8 mouse cellular contexts compared by ENCODE assay signal in the genomic region with DNA sequence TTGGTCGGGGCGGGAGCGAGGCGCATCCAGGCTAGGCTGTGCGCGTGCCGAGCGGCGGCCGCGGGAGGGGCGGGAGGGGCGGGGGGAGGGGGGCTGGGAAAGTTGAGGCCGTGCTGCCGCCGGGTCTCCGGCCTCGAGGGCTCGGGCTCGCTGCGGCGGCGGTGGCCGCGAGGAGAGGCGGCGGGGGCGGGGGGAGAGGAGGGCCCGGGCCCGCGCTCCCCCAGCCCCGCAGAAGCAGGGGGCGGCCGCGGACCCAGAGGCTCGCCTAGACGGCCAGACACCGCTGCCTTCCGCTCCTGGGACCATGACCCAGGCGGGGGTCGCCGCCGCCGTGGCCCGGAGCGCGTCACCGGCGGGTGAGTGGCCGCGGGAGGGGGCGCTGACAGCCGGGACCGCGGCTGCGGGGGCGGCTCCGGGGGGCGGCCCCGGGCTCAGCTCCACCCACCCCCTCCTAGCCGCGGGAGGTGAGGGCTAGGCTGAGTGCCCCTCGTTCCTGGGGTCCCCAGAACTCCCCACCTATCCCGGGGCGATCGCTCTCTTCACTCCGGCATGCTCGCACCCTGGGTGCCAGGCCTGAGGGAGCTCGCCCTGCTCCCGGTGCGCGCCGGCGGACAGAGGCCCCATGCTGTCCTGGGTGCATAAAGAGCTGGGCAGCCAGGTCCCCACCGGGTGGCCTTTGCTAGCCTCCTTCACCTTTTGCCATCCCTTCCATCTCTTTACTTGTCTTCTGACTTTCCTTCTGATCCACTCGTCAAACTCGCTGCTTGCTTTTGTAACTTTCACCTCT. TPM values are rescaled to one million over a fixed set of nuclear protein-coding genes. Genes with fewer than 3 reads are reported as not detected.
DNase-seq lines count a peak whose midpoint lies in the region; ATAC-seq and TF ChIP-seq lines count a peak whose summit lies in the region.

Gene Usf3, plus strand, starts transcription at position 92 of the 787 bp plus-strand sequence.

- intact Hi-C loops in left cerebral cortex, adult 2 months (cut with DNase I) = loop anchor here (2.0 kb wide), 1 partner anchor 35 kb away; the partner anchor contains the start of genes Atp6v1a and Naa50

- under 1% methylated on average over 34 of the region's 77 CpGs for WGBS in hindbrain, embryonic 16.5 days

- H3K27me3 ChIP-seq in hindbrain, embryonic 16.5 days (replicated peaks; ENCODE audit: control insufficient read depth, insufficient read depth, low read length) = no peaks in the 10 kb centered on the region

- peak within 1 kb of the TSS; percentile 75 for H3K4me2 ChIP-seq in hindbrain, embryonic 16.5 days (ENCODE audit: low read length)

- no peak for TF ChIP-seq CTCF in left cerebral cortex, adult 2 months (IDR thresholded peaks at IDR 0.05)

- DNase-seq in adipocyte (ENCODE audit: low spot score) = peak; percentile 50
- peak; percentile 68 to 73 for DNase-seq in cerebellum, postnatal 25 days
- peak; percentile 33 to 49 for DNase-seq in gastrocnemius, adult 8-10 months (ENCODE audit: low spot score in 2 of 2)
- DNase-seq in left cerebral cortex, adult 2 months (ENCODE audit: extremely low spot score in 1 of 2, low spot score in 2 of 2) = peak; percentile 57 to 62
- peak; percentile 69 to 76 for DNase-seq in lung, postnatal 4 days
- DNase-seq in right cerebral cortex, postnatal 14 days = peak; percentile 44
- peak; percentile 45 to 49 for DNase-seq in urinary bladder, postnatal 36 days (ENCODE audit: low spot score in 2 of 2)

- peak within 1 kb of the TSS; percentile 96 for H3K4me3 ChIP-seq in hindbrain, embryonic 16.5 days (ENCODE audit: low read length)
- peak within 1 kb of the TSS; percentile 83 for H3K4me3 ChIP-seq in left cerebral cortex, adult 2 months

- H3K9me3 ChIP-seq in hindbrain, embryonic 16.5 days (ENCODE audit: control insufficient read depth, low read length) = no peaks in the 10 kb centered on the region

- peak within 1 kb of the TSS; percentile 94 for H3K27ac ChIP-seq in hindbrain, embryonic 16.5 days (ENCODE audit: low read depth, low read length)
- peak within 1 kb of the TSS; percentile 95 for H3K27ac ChIP-seq in left cerebral cortex, adult 2 months

- peaks cover 15% of the 10 kb centered on the region for H3K4me1 ChIP-seq in hindbrain, embryonic 16.5 days (ENCODE audit: control insufficient read depth, insufficient read depth, low read depth, low read length)

- ATAC-seq in hindbrain, embryonic 16.5 days = peak; percentile 72

- peak within 1 kb of the TSS; percentile 98 for H3K9ac ChIP-seq in hindbrain, embryonic 16.5 days (ENCODE audit: low read depth, low read length)

- no peaks in the 10 kb centered on the region for H3K36me3 ChIP-seq in hindbrain, embryonic 16.5 days (ENCODE audit: control insufficient read depth, insufficient read depth, low read length)

RNA-seq across cellular contexts. Expression of gene Usf3, which starts in this region (rescaled TPM):
- 10 to 100 TPM; 32.1 to 59.9 (median 42.4) TPM for total RNA-seq in gastrocnemius, adult 8-10 months (2022)
- polyA plus RNA-seq in hindbrain, embryonic 16.5 days (2015; fragmentation: Nextera tagmentation; extraction: Ambion mirVana) = 1.9 and 2.1 TPM in 2 replicates
- 10 to 100 TPM; 39.9 to 40.3 TPM for total RNA-seq in left cerebral cortex, adult 2 months (2021)

Comparison
In these comparisons a context has a peak if more than half of its experiments do, and no peak if none do; other contexts are left out.
1. Peak in every context shown above with its lines: DNase-seq, ATAC-seq, H3K4me3 ChIP-seq and H3K27ac ChIP-seq.